Mouse (Mus musculus): Measurements from ENCODE around the gene Srxn1. TPM values are rescaled to one million over a fixed set of nuclear protein-coding genes. Genes with fewer than 3 reads are reported as not detected.

Gene Srxn1
- total RNA-seq, 1 experiment from 2014 or later, result 16.1 TPM

DNA sequence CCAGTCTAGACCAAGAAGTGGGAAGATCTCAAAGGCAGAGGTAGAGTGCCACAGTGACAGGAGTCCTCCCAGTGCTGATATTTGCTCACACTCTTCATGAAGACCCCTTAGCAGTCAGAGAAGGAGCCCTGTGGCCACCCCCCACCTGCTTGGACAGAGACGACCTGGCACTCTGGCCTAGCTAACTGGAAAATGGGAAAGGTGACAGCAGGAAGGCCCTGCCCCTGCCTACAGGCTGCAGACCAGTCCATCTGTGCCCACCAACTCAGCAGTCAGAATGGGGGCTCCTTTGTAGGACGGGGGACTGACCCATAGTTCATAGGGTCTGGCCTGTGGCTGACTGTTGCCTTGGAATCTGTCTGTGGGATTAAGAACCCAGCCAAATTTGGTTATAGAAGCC lies 40.4 kb downstream of the Srxn1 start:
- ATAC-seq (replicated peaks; ENCODE audit: insufficient number of reproducible peaks, low FRiP score, low TSS enrichment, poor library complexity, severe bottlenecking), result no peak

DNA sequence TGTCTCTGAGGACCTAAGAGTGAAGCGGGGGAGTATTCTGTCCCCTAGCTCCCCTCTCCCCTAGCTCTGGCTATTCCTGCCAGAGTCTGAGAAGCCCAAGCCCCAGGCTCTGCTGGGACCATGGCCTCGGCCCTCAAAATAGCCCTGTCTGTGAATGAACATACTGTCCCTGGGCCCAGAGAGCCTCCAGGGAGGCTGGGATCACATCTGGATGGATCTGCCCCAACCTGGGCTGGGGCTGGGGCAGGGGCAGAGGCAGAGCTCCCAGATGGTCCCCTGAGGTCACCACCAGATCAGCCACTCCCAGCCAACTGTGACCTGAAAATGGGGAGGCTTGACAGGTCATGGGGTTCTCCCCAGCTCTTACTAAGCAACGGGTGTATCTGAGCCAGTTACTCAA lies 41.8 kb downstream of the Srxn1 start:
- ATAC-seq (replicated peaks; ENCODE audit: insufficient number of reproducible peaks, low FRiP score, low TSS enrichment, poor library complexity, severe bottlenecking), result no peak

- ATAC-seq (replicated peaks; ENCODE audit: insufficient number of reproducible peaks, low FRiP score, low TSS enrichment, poor library complexity, severe bottlenecking), result no peak
These were observed 43.4 kb downstream of the Srxn1 start for GRCm38 (mm10) chr2:152148675-152149074.

GRCm38 (mm10) chr2:152149891-152150290 lies 44.6 kb downstream of the Srxn1 start:
- ATAC-seq (replicated peaks; ENCODE audit: insufficient number of reproducible peaks, low FRiP score, low TSS enrichment, poor library complexity, severe bottlenecking), result no peak

GRCm38 (mm10) chr2:152150373-152150772 lies 45.1 kb downstream of the Srxn1 start:
- no peak for ATAC-seq (replicated peaks; ENCODE audit: insufficient number of reproducible peaks, low FRiP score, low TSS enrichment, poor library complexity, severe bottlenecking)

GRCm38 (mm10) chr2:152153361-152153760 lies 48.0 kb downstream of the Srxn1 start:
- no peak for ATAC-seq (replicated peaks; ENCODE audit: insufficient number of reproducible peaks, low FRiP score, low TSS enrichment, poor library complexity, severe bottlenecking)

DNA sequence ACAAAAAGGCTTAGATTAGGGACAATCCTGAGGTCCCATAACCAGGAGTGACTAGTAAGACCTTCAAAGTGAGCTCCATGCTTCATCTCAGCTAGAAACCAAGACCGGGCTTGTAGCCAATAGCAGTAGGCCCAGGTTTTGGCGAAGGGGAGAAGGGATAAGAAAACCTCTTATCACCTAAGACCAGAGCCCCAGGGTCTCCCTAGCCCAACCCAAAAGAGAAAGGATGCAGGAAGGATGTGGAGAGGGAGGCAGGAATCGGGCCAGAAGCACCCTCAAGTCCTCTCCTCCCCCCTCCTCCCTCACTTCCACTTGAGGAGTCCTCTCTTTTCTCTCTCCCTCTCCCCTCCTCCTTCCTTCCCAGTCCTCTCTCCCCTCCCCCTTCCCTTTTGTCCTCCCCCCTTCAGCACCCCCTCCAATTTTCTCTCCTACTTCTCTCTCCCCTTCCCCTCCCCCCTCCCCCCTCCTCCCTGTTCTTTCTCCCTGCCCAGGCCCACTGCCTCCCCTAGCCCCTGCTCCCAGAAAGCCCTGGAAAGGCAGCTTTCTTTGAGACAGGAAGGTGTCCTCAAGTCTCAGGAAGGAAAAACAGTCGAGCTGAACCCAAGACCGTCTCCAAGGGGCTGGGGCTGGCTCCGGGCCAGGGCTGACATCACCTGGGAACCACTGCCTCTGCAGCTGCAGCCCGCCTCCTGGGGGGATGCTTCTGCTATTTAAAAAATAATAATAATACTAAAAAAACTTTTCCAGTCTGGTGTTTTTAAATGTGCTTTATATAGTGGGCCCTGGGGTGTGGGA lies 50.3 kb downstream of the Srxn1 start:
- ATAC-seq (replicated peaks; ENCODE audit: insufficient number of reproducible peaks, low FRiP score, low TSS enrichment, poor library complexity, severe bottlenecking), result no peak

DNA sequence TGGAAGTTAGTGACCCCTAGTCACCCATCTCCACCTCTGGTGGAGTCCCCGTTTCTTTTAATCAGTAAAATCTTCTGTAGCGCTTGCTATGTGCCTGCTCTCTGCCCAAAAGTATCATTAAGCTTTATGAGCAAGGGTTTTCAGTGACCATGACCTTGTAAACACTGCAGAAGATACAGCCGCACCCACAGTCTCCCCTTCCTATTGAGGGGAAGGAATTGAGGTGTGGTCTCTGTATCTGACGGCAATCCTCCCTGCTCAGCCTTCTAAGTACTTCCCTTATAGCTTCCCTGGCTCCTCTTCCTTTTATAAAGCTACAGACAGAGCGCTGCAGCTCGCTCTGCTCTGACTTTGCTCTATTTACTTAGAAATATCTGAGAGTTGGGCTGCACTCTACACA lies 51.2 kb downstream of the Srxn1 start:
- no peak for ATAC-seq (replicated peaks; ENCODE audit: insufficient number of reproducible peaks, low FRiP score, low TSS enrichment, poor library complexity, severe bottlenecking)

DNA sequence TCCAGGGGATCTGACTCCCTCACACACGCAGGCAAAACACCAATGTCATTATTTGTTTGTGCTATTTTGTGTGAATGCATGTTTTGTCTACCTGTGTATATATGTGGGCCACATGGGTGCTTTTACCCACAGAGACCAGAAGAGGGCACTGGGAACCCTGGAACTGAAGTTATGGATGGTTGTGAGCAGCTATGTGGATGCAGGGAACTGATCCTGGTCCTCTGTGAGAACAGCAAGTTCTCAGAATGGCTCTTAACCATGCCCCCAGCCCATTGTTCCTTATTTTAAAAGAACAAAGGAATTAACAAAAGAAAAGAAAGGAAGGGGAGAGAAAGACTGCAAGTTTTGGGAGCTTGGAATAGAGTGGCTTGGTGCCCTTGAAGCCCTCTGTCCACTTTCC lies 54.2 kb downstream of the Srxn1 start:
- no peak for ATAC-seq (replicated peaks; ENCODE audit: insufficient number of reproducible peaks, low FRiP score, low TSS enrichment, poor library complexity, severe bottlenecking)

Other genes starting within 250 kb of the Srxn1 start
- not detected in 3 replicates for gene Angpt4, start 194.3 kb upstream of the Srxn1 start, total RNA-seq (2017)
- gene Fam110a, start 125.3 kb upstream of the Srxn1 start, total RNA-seq (2017), result 0.64 to 5.5 TPM (median 3.1 TPM) in 3 replicates
- 3.0 to 4.9 TPM (median 3.5 TPM) in 3 replicates for gene Slc52a3, start 109.0 kb upstream of the Srxn1 start, total RNA-seq (2017)
- not detected in 3 replicates for gene Scrt2, start 24.0 kb upstream of the Srxn1 start, total RNA-seq (2017)
- gene Tcf15, start 38.0 kb downstream of the Srxn1 start, total RNA-seq (2017), result not detected in 3 replicates
- 104 to 134 TPM (median 114 TPM) in 3 replicates for gene Csnk2a1, start 121.3 kb downstream of the Srxn1 start, total RNA-seq (2017)
- gene Tbc1d20, start 188.3 kb downstream of the Srxn1 start, total RNA-seq (2017), result 34.6 to 50.1 TPM (median 47.4 TPM) in 3 replicates
- 45.0 to 83.3 TPM (median 59.1 TPM) in 3 replicates for gene Rbck1, start 227.1 kb downstream of the Srxn1 start, total RNA-seq (2017)
- not detected in 3 replicates for gene Trib3, start 238.5 kb downstream of the Srxn1 start, total RNA-seq (2017)

Data from monocyte, adult 5-6 weeks (primary cell).